Mouse (Mus musculus) adrenal gland, adult 8-10 months (tissue): ENCODE measurements at regions not wholly inside any gene's neighbourhood (a gene's known extent, or its start where the extent isn't known, plus 50 kb on each side); places are given as distances from the start of the nearest gene placed in this dataset.

Source experiments
- DNase-seq: peaks from one replicate; pipeline ENCODE4 v3.0.0; 2022

DNA sequence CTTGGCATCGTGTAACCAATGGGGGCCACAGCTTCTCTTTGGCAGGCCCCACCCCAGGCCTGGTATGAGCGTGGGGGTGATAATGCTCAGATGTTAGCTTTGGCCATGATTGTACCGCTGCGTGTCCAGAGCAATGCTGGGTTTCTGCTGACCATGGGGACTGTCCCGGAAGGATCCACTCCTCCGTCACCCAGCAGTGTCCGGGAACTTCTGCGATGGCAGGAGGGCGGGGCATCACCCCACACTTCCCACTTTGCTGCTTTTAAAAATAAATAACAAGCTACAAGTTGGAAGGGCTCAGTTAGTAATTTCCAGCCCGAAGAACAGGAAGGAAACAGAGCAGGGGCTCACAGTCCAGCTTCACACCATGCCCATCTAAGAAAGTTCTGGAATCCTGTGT lies 116.7 kb upstream of the Ptpn1 start:
- no peak for DNase-seq

DNA sequence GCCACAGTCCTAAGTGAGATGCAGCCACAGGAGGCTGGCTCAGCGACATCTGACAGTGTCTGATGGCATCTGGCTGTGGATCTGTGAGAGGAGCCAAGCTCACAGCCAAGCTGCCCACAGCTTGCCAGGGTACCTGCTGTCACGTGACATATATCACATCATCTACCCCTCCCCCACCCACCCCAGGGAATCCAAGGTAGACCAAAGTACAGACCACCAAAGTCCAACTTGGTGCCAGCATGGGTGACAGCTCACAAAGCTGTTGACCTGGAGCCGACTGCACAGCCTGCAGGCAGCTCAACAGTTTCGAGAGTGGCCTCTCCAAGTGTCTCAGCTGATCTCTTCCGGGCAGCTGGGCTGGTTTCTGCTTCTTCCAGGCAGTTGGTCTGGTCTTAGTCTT lies 119.6 kb upstream of the Tmem189 start:
- no peak for DNase-seq

DNA sequence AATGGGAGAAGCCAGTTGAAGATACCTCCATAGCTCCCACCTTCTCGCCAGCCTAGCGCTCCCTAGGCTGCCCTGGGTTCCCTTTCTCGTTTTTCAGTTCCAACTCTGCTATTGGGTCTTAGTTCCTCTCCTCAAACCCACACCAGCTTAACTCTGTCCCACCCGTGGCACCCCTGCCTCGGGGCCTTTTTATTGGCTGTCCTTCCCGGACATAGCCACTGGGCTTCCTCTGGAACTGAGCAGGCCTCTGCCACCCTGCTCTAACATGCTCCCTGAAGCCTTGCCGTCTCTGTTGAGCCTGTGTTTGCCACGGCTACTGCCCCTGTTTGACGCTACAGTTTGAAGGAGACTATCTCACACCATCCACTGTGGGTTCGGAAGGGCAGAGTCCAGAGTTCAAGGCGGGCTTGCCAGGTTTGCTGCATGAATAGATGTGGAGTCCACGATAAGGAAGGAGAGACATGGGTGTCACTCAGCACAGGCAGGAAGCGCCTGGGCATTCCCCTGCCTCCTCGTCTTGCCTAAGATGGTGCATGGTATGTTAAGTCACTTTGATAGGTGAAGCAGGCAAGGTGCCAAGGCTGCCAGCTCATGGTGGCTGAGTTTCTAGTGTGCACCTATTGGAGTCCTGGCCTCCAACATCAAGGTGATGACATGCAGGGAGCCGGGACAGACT lies 116.1 kb upstream of the Tmem189 start:
- DNase-seq, result no peak

GRCm38 (mm10) chr2:167804493-167805227 lies 115.0 kb upstream of the Tmem189 start:
- DNase-seq, result no peak

DNA sequence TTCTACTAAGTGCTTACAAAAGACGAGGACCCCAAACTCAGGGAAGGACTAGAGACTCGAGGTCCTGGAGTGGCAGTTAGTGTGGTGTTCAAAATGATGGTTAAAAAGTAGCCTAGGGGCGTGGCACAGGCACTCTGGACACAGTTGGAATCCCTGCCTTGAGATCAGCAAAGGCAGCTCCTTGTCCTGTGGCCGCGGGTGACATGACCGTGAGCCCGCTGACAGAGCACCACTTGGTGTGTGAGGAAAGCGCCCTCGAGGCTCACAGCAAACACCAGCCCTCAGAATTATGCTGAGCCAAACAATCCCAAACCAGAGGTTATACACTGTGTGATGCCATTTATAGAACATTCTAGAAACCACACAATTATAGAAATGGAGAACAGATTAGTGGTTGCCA lies 112.9 kb upstream of the Tmem189 start:
- DNase-seq, result no peak

GRCm38 (mm10) chr2:167801389-167801788 lies 111.8 kb upstream of the Tmem189 start:
- DNase-seq, result no peak

GRCm38 (mm10) chr2:167800648-167801245 lies 111.1 kb upstream of the Tmem189 start:
- no peak for DNase-seq

DNA sequence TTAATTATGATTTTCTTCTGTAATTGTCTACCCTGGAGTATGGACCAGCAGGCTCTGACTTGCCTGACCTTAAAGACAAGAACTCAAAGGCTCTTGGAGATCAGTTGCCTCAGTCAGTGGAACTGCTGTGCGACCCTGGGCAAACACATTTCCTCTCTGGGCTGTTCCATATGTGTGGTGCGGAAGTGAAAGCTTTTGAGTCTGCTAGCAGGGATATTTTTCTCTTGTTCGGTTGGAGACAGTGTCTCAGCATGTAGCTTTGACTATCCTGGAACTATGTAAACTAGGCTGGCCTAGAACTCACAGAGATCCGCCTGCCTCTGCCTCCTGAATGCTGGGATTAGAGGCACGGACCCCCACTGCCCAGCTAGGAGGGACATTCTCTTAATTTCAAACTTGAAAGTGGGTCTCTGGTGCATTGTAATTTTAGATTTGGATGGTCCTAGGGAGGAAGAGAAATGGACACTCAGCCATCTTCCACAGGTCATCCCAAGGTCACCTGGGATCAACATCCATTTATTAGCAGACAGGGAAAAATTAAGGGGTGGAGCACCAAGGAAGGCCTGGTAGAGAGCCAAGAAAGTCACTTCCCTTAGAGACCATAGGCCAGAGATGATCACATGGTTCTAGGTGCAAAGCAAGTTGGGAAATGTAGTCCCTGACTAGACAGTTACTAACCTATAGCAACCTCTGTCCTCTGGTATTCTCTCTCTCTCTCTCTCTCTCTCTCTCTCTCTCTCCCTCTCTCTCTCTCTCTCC lies 110.2 kb upstream of the Tmem189 start:
- DNase-seq, result no peak

DNA sequence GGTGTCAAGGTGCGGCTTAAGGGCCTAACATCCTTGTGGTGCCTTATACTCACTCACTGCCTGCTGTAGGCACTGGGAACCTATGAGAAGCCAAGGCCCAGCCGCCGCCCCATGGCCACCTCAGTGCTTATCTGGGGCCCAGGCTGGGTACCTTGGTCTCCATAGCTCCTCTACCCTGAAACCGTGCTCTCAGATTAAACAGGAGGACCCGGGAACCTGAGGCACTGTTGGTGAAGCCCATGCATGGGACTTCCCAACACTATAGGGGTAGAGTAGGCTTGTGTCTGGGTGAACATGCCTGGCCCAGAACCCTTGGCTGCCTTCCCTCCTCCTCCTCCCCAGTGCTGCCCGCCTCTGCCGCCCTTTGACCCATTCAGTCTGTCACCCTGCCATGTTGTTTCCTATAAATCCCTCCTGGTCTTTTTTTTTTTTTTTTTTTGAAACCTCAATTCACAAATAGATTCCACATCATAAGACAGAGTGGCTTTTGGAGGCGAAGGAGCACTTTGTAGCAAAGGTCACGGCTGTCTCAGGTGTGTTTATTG lies 109.4 kb upstream of the Tmem189 start:
- DNase-seq, result no peak

- no peak for DNase-seq
Measured at GRCm38 (mm10) chr2:167798076-167798782, 108.6 kb upstream of the Tmem189 start.

DNA sequence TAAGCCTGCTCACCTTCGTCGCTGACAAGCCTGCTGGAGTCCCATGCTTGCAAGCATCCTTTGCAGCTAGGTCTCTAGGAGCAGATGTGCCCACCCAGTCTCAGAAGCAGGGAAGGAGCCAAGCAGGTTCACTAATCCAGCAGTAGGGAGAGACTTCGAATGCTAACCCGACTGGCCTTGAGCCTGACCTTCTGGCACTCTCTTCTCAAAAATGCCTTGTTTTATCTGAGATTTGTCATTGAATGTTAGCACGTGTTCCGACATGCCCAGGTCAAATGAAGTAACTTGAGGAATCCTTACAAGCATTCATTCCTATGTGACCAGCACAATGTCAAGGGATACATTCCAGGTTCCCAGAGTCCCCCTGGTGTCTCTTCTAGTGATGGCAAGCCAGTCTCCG lies 105.9 kb upstream of the Tmem189 start:
- DNase-seq, result no peak

- no peak for DNase-seq
Measured at GRCm38 (mm10) chr2:167793916-167794315, 104.3 kb upstream of the Tmem189 start.

DNA sequence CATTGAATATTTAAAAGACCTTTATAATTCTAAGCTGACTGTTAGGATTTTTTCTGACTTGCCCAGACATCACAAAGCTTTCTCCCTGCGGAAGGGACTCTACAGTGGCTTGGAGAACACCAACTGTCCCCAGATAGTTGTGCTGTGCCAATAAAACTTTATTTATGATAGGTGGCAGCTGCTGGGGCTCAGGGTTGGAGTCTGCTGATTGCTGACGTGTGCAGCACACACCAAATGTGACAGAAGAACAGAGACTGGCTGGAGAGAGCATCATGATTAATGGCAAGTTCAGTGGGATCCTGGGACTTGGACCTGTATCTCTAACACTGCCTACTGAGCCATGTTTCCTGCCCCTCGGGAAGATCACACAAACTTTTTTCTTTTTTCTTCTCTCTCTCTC lies 103.1 kb upstream of the Tmem189 start:
- no peak for DNase-seq

- DNase-seq, result no peak
Measured at GRCm38 (mm10) chr2:167792330-167792729, 102.7 kb upstream of the Tmem189 start.

GRCm38 (mm10) chr2:167789471-167789923 lies 99.9 kb upstream of the Tmem189 start:
- no peak for DNase-seq

- DNase-seq, result no peak
Measured at GRCm38 (mm10) chr2:167786951-167787350, 97.3 kb upstream of the Tmem189 start.

GRCm38 (mm10) chr2:167784353-167784752 lies 94.7 kb upstream of the Tmem189 start:
- no peak for DNase-seq

- no peak for DNase-seq
Measured at GRCm38 (mm10) chr2:167783374-167783773, 93.8 kb upstream of the Tmem189 start.

- DNase-seq, result no peak
Measured at GRCm38 (mm10) chr2:167782231-167782999, 92.8 kb upstream of the Tmem189 start.

DNA sequence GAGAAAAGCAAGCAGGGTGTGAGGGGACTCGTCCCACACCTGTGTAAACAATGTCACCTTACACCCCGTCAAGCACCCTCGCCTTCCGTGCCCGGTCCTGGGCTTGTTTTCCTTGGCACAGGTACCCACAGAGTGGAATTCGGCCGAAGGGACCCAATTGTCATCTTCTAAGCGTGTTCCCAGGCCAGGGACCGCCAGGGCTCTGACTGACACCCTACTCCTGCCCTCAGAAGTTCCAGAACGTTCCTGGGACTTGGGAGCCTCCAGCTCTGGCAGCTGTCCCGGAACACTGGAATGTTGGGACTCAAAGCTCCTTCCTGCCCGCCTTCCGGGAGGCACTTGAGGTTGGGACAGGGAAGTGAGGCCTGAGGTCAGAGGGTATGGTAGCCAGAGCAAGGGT lies 91.9 kb upstream of the Tmem189 start:
- DNase-seq, result peak; percentile 61

DNA sequence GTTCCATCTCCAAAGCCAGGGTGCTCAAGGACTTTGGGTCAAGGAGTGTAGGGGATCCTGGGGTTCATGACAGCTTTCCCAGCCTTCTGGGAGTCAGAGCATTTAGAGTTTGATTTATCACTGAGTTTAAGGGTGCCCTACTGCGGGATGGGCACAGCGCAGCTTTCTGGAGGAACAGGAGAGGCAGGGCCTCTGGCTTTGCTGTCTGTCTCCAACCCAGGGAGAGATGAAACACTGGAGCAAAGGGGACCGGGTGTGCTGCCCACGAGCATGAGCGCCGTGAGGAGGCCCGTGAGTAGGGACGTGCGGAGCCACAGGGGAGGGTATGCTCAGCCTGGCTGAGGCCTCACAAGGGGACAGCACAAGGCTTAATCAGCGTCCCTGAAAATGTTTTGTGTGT lies 89.1 kb upstream of the Tmem189 start:
- no peak for DNase-seq
